Mouse (Mus musculus): ENCODE measurements around the gene Snrpg. TPM values are rescaled to one million over a fixed set of nuclear protein-coding genes. Genes with fewer than 3 reads are reported as not detected.

Snrpg gene
- total and polyA plus RNA-seq, 3 experiments, result 761 to 1,339 (median 796) TPM

DNA sequence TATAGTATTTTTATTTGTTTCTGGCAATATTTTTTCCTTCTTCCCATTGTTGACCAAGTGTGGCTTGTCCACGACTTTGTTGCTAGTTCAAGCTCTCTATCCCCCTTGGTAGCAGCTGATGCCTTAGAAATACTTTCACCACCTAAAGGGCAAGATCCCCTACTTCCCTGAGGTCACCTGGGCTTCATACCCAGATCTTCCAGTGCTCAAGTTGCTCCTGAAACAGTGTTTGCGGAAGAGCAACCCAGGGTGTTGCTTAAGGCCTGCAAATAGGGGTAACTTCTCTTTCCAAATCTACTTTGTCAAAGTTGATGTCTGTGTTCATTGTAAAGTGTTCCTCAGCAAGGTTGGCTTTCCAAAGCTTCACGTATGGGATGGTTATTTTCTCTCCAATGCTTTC, 48.1 kb downstream of the Snrpg start:
- Histone ChIP-seq H3K9me3 (replicated peaks; ENCODE audit: insufficient read depth, low read length) (no peaks in the 10 kb centered on the region), H3K9ac (ENCODE audit: control insufficient read depth, low read depth, low read length, poor library complexity, severe bottlenecking) (no peak overlapping the region), H3K4me1 (ENCODE audit: control insufficient read depth in 1 of 2, insufficient read depth in 2 of 2, low read length in 2 of 2) (no peaks in the 10 kb centered on the region), H3K27me3 (ENCODE audit: control insufficient read depth in 1 of 2, insufficient read depth in 2 of 2, low read length in 2 of 2) (no peaks in the 10 kb centered on the region), H3K27ac (ENCODE audit: control insufficient read depth, low read depth, low read length) (no peak overlapping the region), H3K36me3 (ENCODE audit: control insufficient read depth in 1 of 2, insufficient read depth in 2 of 2, low read length in 2 of 2) (peaks cover 0 to 20% of the 10 kb centered on the region in 2 experiments; a peak in 2 of 4 replicates), H3K79me2 (ENCODE audit: control insufficient read depth, insufficient read depth, low read length, poor library complexity) (no peaks in the 10 kb centered on the region), H3K4me3 (ENCODE audit: control insufficient read depth in 1 of 2, insufficient read depth in 1 of 2, low read depth in 2 of 2, low read length in 2 of 2) (no peak overlapping the region)
- TF ChIP-seq TBP (IDR thresholded peaks at IDR 0.05; ENCODE audit: low read depth, low read length) (no peak), ZKSCAN1 (IDR thresholded peaks at IDR 0.05; ENCODE audit: low read depth, low read length) (no peak), ZMIZ1 (IDR thresholded peaks at IDR 0.05; ENCODE audit: low read depth, low read length) (no peak), POLR2AphosphoS5 (IDR thresholded peaks at IDR 0.05; ENCODE audit: borderline replicate concordance, low read depth, low read length) (no peak), MYC (IDR thresholded peaks at IDR 0.05; ENCODE audit: low read depth, low read length) (no peak), USF2 (IDR thresholded peaks at IDR 0.05; ENCODE audit: borderline replicate concordance in 1 of 2, insufficient read depth in 1 of 2, low read depth in 1 of 2, low read length in 2 of 2) (no peak), GABPA (IDR thresholded peaks at IDR 0.05; ENCODE audit: low read depth, low read length) (no peak), BHLHE40 (IDR thresholded peaks at IDR 0.05; ENCODE audit: borderline replicate concordance, low read depth, low read length) (no peak), E2F4 (IDR thresholded peaks at IDR 0.05; ENCODE audit: borderline replicate concordance, low read depth, low read length) (no peak), MAFK (IDR thresholded peaks at IDR 0.05; ENCODE audit: borderline replicate concordance, low read depth, low read length) (no peak), ZNF384 (IDR thresholded peaks at IDR 0.05; ENCODE audit: low read depth, low read length) (no peak), MAZ (IDR thresholded peaks at IDR 0.05; ENCODE audit: low read depth, low read length) (no peak), USF1 (IDR thresholded peaks at IDR 0.05; ENCODE audit: low read depth, low read length) (no peak), JUND (IDR thresholded peaks at IDR 0.05; ENCODE audit: low read depth, low read length) (no peak), ZC3H11A (IDR thresholded peaks at IDR 0.05; ENCODE audit: low read depth, low read length) (no peak), UBTF (IDR thresholded peaks at IDR 0.05; ENCODE audit: borderline replicate concordance, insufficient read depth, low read depth, low read length) (no peak), ELF1 (IDR thresholded peaks at IDR 0.05; ENCODE audit: low read depth, low read length) (no peak)
- no peak for DNase-seq (ENCODE audit: low read depth, low spot score)

DNA sequence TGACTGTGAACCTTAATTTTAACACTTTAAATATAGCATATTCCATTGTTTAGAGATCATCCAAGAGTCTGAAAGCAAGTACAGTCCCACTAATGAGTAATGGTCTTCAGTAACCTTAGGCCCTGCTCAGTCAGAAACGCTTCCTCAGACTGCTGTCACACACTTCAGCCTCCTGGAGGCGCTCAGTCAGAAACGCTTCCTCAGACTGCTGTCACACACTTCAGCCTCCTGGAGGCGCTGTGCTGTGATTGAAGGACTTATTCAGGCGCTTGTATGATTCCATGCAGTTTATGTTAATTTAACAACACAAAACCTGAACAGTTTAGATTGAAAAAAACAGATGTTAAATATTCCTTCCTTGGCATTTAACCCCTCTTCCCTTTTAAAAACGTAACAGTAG, 49.4 kb downstream of the Snrpg start:
- H3K27ac ChIP-seq (ENCODE audit: control insufficient read depth, low read depth, low read length), result no peak overlapping the region
- no peaks in the 10 kb centered on the region for H3K4me1 ChIP-seq (ENCODE audit: control insufficient read depth in 1 of 2, insufficient read depth in 2 of 2, low read length in 2 of 2)
- no peak overlapping the region for H3K9ac ChIP-seq (ENCODE audit: control insufficient read depth, low read depth, low read length, poor library complexity, severe bottlenecking)
- no peak overlapping the region for H3K4me3 ChIP-seq (ENCODE audit: control insufficient read depth in 1 of 2, insufficient read depth in 1 of 2, low read depth in 2 of 2, low read length in 2 of 2)
- H3K79me2 ChIP-seq (ENCODE audit: control insufficient read depth, insufficient read depth, low read length, poor library complexity), result no peaks in the 10 kb centered on the region
- H3K27me3 ChIP-seq (ENCODE audit: control insufficient read depth in 1 of 2, insufficient read depth in 2 of 2, low read length in 2 of 2), result no peaks in the 10 kb centered on the region
- peaks cover 0 to 20% of the 10 kb centered on the region in 2 experiments; a peak in 2 of 4 replicates for H3K36me3 ChIP-seq (ENCODE audit: control insufficient read depth in 1 of 2, insufficient read depth in 2 of 2, low read length in 2 of 2)
- peak; percentile 76 for DNase-seq (ENCODE audit: low read depth, low spot score)
- H3K9me3 ChIP-seq (replicated peaks; ENCODE audit: insufficient read depth, low read length), result no peaks in the 10 kb centered on the region
- TF ChIP-seq RAD21 (IDR thresholded peaks at IDR 0.05; ENCODE audit: low read depth, low read length), result no peak; the same call in 1 of the 2 replicates
- TF ChIP-seq POLR2AphosphoS5 (IDR thresholded peaks at IDR 0.05; ENCODE audit: borderline replicate concordance, low read depth, low read length), result no peak
- TF ChIP-seq ZMIZ1 (IDR thresholded peaks at IDR 0.05; ENCODE audit: low read depth, low read length), result no peak
- TF ChIP-seq NELFE (IDR thresholded peaks at IDR 0.05; ENCODE audit: low read depth, low read length), result no peak
- no peak for TF ChIP-seq MAZ (IDR thresholded peaks at IDR 0.05; ENCODE audit: low read depth, low read length)
- no peak for TF ChIP-seq GABPA (IDR thresholded peaks at IDR 0.05; ENCODE audit: low read depth, low read length)
- TF ChIP-seq BHLHE40 (IDR thresholded peaks at IDR 0.05; ENCODE audit: borderline replicate concordance, low read depth, low read length), result no peak
- TF ChIP-seq CTCF (IDR thresholded peaks at IDR 0.05 in 2 of 3, conservative IDR thresholded peaks at IDR 0.05 in 1 of 3; ENCODE audit: control insufficient read depth in 1 of 3, insufficient read depth in 1 of 3, low read depth in 2 of 3, low read length in 3 of 3, poor library complexity in 1 of 3, severe bottlenecking in 1 of 3), result peak; percentile 66 to 93 (median 74)
- TF ChIP-seq KAT2A (conservative IDR thresholded peaks at IDR 0.05; ENCODE audit: low read depth, low read length), result no peak
- no peak for TF ChIP-seq MAFK (IDR thresholded peaks at IDR 0.05; ENCODE audit: borderline replicate concordance, low read depth, low read length)
- TF ChIP-seq MYC (IDR thresholded peaks at IDR 0.05; ENCODE audit: low read depth, low read length), result no peak
- TF ChIP-seq SMC3 (IDR thresholded peaks at IDR 0.05; ENCODE audit: low read depth, low read length), result peak; percentile 51
